Mouse (Mus musculus) MEL (cell line): ENCODE measurements around the gene Stxbp5l. TPM values are rescaled to one million over a fixed set of nuclear protein-coding genes. Genes with fewer than 3 reads are reported as not detected.

Experiments used
- DNase-seq: peaks from one replicate; pipeline ENCODE4 v3.0.0; 2011; ENCODE audit warnings: low read depth, low spot score
- H3K27ac ChIP-seq: 2 replicates; pipeline ENCODE4 v1.5.1; 2012; ENCODE audit warnings: low read depth, mild to moderate bottlenecking, control low read depth, low read length, moderate library complexity; ENCODE audit not compliant: control insufficient read depth
- H3K27me3 ChIP-seq, 2 experiments: fragments of 150-350 bp in 1 of 2; sonication (generic) in 1 of 2; 2 replicates each; pipeline ENCODE4 v1.6.1; 2012; ENCODE audit warnings: low read length in 2 of 2, mild to moderate bottlenecking in 2 of 2, improper control_type of control experiment in 1 of 2, moderate library complexity in 1 of 2; ENCODE audit not compliant: insufficient read depth in 2 of 2, control insufficient read depth in 1 of 2
- H3K36me3 ChIP-seq, 2 experiments: 2 replicates each; pipeline ENCODE4 v1.6.1; 2012 to 2014; ENCODE audit warnings: low read length in 2 of 2, improper control_type of control experiment in 1 of 2, inconsistent platforms in 1 of 2, mild to moderate bottlenecking in 1 of 2; ENCODE audit not compliant: insufficient read depth in 2 of 2, control insufficient read depth in 1 of 2
- H3K4me1 ChIP-seq, 2 experiments: fragments of 150-350 bp in 1 of 2; sonication (generic) in 1 of 2; 2 replicates each; pipeline ENCODE4 v1.6.1; 2012; ENCODE audit warnings: low read length in 2 of 2, improper control_type of control experiment in 1 of 2, mild to moderate bottlenecking in 1 of 2; ENCODE audit not compliant: insufficient read depth in 2 of 2, control insufficient read depth in 1 of 2
- H3K4me3 ChIP-seq, 2 experiments: fragments of 150-350 bp in 1 of 2; sonication (generic) in 1 of 2; 2 replicates each; pipeline ENCODE4 v1.5.1; 2012; ENCODE audit warnings: low read depth in 2 of 2, low read length in 2 of 2, mild to moderate bottlenecking in 2 of 2, moderate library complexity in 2 of 2, control low read depth in 1 of 2, improper control_type of control experiment in 1 of 2; ENCODE audit not compliant: control insufficient read depth in 1 of 2, insufficient read depth in 1 of 2
- H3K79me2 ChIP-seq: 2 replicates; pipeline ENCODE4 v1.6.1; 2012; ENCODE audit warnings: mild to moderate bottlenecking, low read length, moderate library complexity; ENCODE audit not compliant: control insufficient read depth, poor library complexity, insufficient read depth
- H3K9ac ChIP-seq: 2 replicates; pipeline ENCODE4 v1.6.1; 2012; ENCODE audit warnings: low read depth, mild to moderate bottlenecking, control low read depth, low read length, moderate library complexity; ENCODE audit not compliant: control insufficient read depth, poor library complexity, severe bottlenecking
- H3K9me3 ChIP-seq: fragments of 150-350 bp; sonication (generic); replicated peaks from 2 replicates; pipeline ENCODE4 v1.6.1; 2012; ENCODE audit warnings: mild to moderate bottlenecking, low read length, improper control_type of control experiment, moderate library complexity; ENCODE audit not compliant: insufficient read depth
- BHLHE40 ChIP-seq: IDR thresholded peaks from 2 replicates; pipeline ENCODE4 v1.6.1; 2012; ENCODE audit warnings: low read depth, mild to moderate bottlenecking, inconsistent platforms, low read length, improper control_type of control experiment, borderline replicate concordance
- CTCF ChIP-seq, 3 experiments: IDR thresholded peaks in 2 of 3; conservative IDR thresholded peaks in 1 of 3; 2 replicates each; pipeline ENCODE4 v1.5.1; 2011 to 2012; ENCODE audit warnings: low read length in 3 of 3, low read depth in 2 of 3, mild to moderate bottlenecking in 2 of 3, improper control_type of control experiment in 1 of 3, inconsistent platforms in 1 of 3, mixed read lengths in 1 of 3, moderate library complexity in 1 of 3; ENCODE audit not compliant: control insufficient read depth in 1 of 3, insufficient read depth in 1 of 3, poor library complexity in 1 of 3, severe bottlenecking in 1 of 3
- ETS1 ChIP-seq: IDR thresholded peaks from 2 replicates; pipeline ENCODE4 v1.6.1; 2012; ENCODE audit warnings: low read depth, mild to moderate bottlenecking, inconsistent platforms, low read length, improper control_type of control experiment, moderate library complexity
- GABPA ChIP-seq: IDR thresholded peaks from 2 replicates; pipeline ENCODE4 v1.6.1; 2012; ENCODE audit warnings: low read depth, mild to moderate bottlenecking, inconsistent platforms, low read length, improper control_type of control experiment, moderate library complexity
- HCFC1 ChIP-seq: IDR thresholded peaks from 2 replicates; pipeline ENCODE4 v1.6.1; 2012; ENCODE audit warnings: low read depth, mild to moderate bottlenecking, inconsistent platforms, low read length, improper control_type of control experiment, moderate library complexity
- MEF2A ChIP-seq: IDR thresholded peaks from 2 replicates; pipeline ENCODE4 v1.6.1; 2014; ENCODE audit warnings: low read depth, mild to moderate bottlenecking, inconsistent platforms, low read length, improper control_type of control experiment; ENCODE audit not compliant: poor library complexity, insufficient replicate concordance, severe bottlenecking; ENCODE audit errors: extremely low read depth
- MYB ChIP-seq: IDR thresholded peaks from 2 replicates; pipeline ENCODE4 v1.6.1; 2011; ENCODE audit warnings: mild to moderate bottlenecking, low read depth, low read length, improper control_type of control experiment
- NRF1 ChIP-seq: IDR thresholded peaks from 2 replicates; pipeline ENCODE4 v1.6.1; 2014; ENCODE audit warnings: low read depth, mild to moderate bottlenecking, inconsistent platforms, low read length, improper control_type of control experiment, moderate library complexity; ENCODE audit not compliant: poor library complexity, insufficient read depth, severe bottlenecking
- POLR2AphosphoS2 ChIP-seq: IDR thresholded peaks from 2 replicates; pipeline ENCODE4 v1.6.1; 2011; ENCODE audit warnings: low read length, improper control_type of control experiment
- USF2 ChIP-seq, 2 experiments: IDR thresholded peaks; 2 replicates each; pipeline ENCODE4 v1.6.1; 2011 to 2012; ENCODE audit warnings: improper control_type of control experiment in 2 of 2, low read length in 2 of 2, borderline replicate concordance in 1 of 2, inconsistent platforms in 1 of 2, low read depth in 1 of 2, mild to moderate bottlenecking in 1 of 2; ENCODE audit not compliant: insufficient read depth in 1 of 2
- polyA plus RNA-seq, 2 experiments: library from polyadenylated mRNA; stranded (reverse) in 1 of 2; unstranded in 1 of 2; fragments of >175 nt in 1 of 2; fragments of >200 nt in 1 of 2; gene quantifications; 2 replicates each; pipeline versions ENCODE4 v1.2.1 to v1.2.4; 2012; ENCODE audit warnings: low replicate concordance in 2 of 2, low read depth in 1 of 2; ENCODE audit not compliant: insufficient read length in 2 of 2, insufficient read depth in 1 of 2, missing spikeins in 1 of 2
- total RNA-seq: library from RNA; depleted of rRNA; stranded (reverse); fragments of 300-350 nt; gene quantifications from 2 replicates; pipeline ENCODE4 v1.2.3, GENCODE M21; 2012

Gene Stxbp5l
- total and polyA plus RNA-seq, 3 experiments: not detected

GRCm38 (mm10) chr16:37420512-37420911, 35.8 kb upstream of the Stxbp5l start:
- Histone ChIP-seq H3K27me3 (peaks cover 0 to 5% of the 10 kb centered on the region in 2 experiments; a peak in 2 of 4 replicates), H3K9ac (no peak overlapping the region), H3K79me2 (no peaks in the 10 kb centered on the region), H3K9me3 (no peaks in the 10 kb centered on the region), H3K4me3 (no peak overlapping the region), H3K27ac (no peak overlapping the region), H3K36me3 (no peaks in the 10 kb centered on the region), H3K4me1 (no peaks in the 10 kb centered on the region)
- no peak for DNase-seq
- no peak for TF ChIP-seq POLR2AphosphoS2
- TF ChIP-seq USF2 (IDR thresholded peaks at IDR 0.05; ENCODE audit: borderline replicate concordance in 1 of 2, insufficient read depth in 1 of 2, low read depth in 1 of 2, low read length in 2 of 2): no peak
- TF ChIP-seq NRF1: no peak

GRCm38 (mm10) chr16:37405536-37405935, 20.8 kb upstream of the Stxbp5l start:
- TF ChIP-seq MYB (no peak), BHLHE40 (no peak), MEF2A (no peak), ETS1 (no peak)
- no peak overlapping the region for H3K9ac ChIP-seq
- H3K27ac ChIP-seq: no peak overlapping the region
- no peaks in the 10 kb centered on the region for H3K79me2 ChIP-seq
- peaks cover 0 to 1% of the 10 kb centered on the region in 2 experiments; a peak in 1 of 4 replicates for H3K27me3 ChIP-seq
- no peak overlapping the region for H3K4me3 ChIP-seq
- no peaks in the 10 kb centered on the region for H3K9me3 ChIP-seq
- no peaks in the 10 kb centered on the region for H3K36me3 ChIP-seq
- DNase-seq: no peak
- no peaks in the 10 kb centered on the region for H3K4me1 ChIP-seq

- H3K9ac ChIP-seq: no peak overlapping the region
These were observed 20.2 kb upstream of the Stxbp5l start for GRCm38 (mm10) chr16:37404922-37405321.

More at GRCm38 (mm10) chr16:37404922-37405321, 20.2 kb upstream of the Stxbp5l start:
- no peaks in the 10 kb centered on the region for H3K4me1 ChIP-seq
- DNase-seq: no peak
- H3K79me2 ChIP-seq: no peaks in the 10 kb centered on the region
- peaks cover 0 to 1% of the 10 kb centered on the region in 2 experiments; a peak in 1 of 4 replicates for H3K27me3 ChIP-seq
- no peaks in the 10 kb centered on the region for H3K9me3 ChIP-seq
- no peak for TF ChIP-seq CTCF (IDR thresholded peaks at IDR 0.05 in 2 of 3, conservative IDR thresholded peaks at IDR 0.05 in 1 of 3; ENCODE audit: control insufficient read depth in 1 of 3, insufficient read depth in 1 of 3, low read depth in 2 of 3, low read length in 3 of 3, poor library complexity in 1 of 3, severe bottlenecking in 1 of 3)
- TF ChIP-seq HCFC1: no peak
- no peak for TF ChIP-seq GABPA
- no peak overlapping the region for H3K27ac ChIP-seq
- H3K4me3 ChIP-seq: no peak overlapping the region
- H3K36me3 ChIP-seq: no peaks in the 10 kb centered on the region
